Comparison of ENCODE assay signal across 7 mouse cellular contexts in genomic region chr4:153975292-153975662, GRCm38 (mm10). TPM values are rescaled to one million over a fixed set of nuclear protein-coding genes. Genes with fewer than 3 reads are reported as not detected.
DNase-seq lines count a peak whose midpoint lies in the region; ATAC-seq and TF ChIP-seq lines count a peak whose summit lies in the region.

No protein-coding gene starts in this region.

- H3K4me1 ChIP-seq in testis, adult 2 months (ENCODE audit: control insufficient read depth, insufficient read depth, low read length) = peaks cover 8% of the 10 kb centered on the region
- H3K4me1 ChIP-seq in erythroblast, embryonic 14.5 days (ENCODE audit: control insufficient read depth) = peaks cover 59% of the 10 kb centered on the region
- peaks cover 25% of the 10 kb centered on the region for H3K4me1 ChIP-seq in limb, embryonic 12.5 days (replicated peaks)
- H3K4me1 ChIP-seq in neural tube, embryonic 13.5 days (replicated peaks) = peaks cover 45% of the 10 kb centered on the region

- no peak for TF ChIP-seq POLR2A in testis, adult 2 months (IDR thresholded peaks at IDR 0.05; ENCODE audit: control insufficient read depth, low read depth, low read length)

- no peaks in the 10 kb centered on the region for H3K9me3 ChIP-seq in erythroblast, embryonic 14.5 days (ENCODE audit: control insufficient read depth, low read length)
- H3K9me3 ChIP-seq in limb, embryonic 12.5 days = no peaks in the 10 kb centered on the region
- no peaks in the 10 kb centered on the region for H3K9me3 ChIP-seq in neural tube, embryonic 13.5 days

- DNase-seq in testis, postnatal 14 days (ENCODE audit: low spot score) = no peak
- DNase-seq in cerebellum, postnatal 10 days = no peak
- no peak for DNase-seq in frontal cortex, postnatal 10 days (ENCODE audit: low spot score in 2 of 2)

- H3K36me3 ChIP-seq in testis, adult 2 months (ENCODE audit: control insufficient read depth, insufficient read depth, low read length) = no peaks in the 10 kb centered on the region; the same call in 1 of the 2 replicates
- H3K36me3 ChIP-seq in erythroblast, embryonic 14.5 days (ENCODE audit: control insufficient read depth) = peaks cover 56% of the 10 kb centered on the region
- peaks cover 37% of the 10 kb centered on the region for H3K36me3 ChIP-seq in limb, embryonic 12.5 days
- peaks cover 35% of the 10 kb centered on the region for H3K36me3 ChIP-seq in neural tube, embryonic 13.5 days

- H3K27ac ChIP-seq in testis, adult 2 months (ENCODE audit: control insufficient read depth, insufficient read depth, low read depth, low read length) = peak overlapping the region; percentile 50
- peak overlapping the region; percentile 56 for H3K27ac ChIP-seq in limb, embryonic 12.5 days
- H3K27ac ChIP-seq in neural tube, embryonic 13.5 days (replicated peaks) = peak overlapping the region; percentile 82

- peak overlapping the region; percentile 93 for H3K4me3 ChIP-seq in testis, adult 2 months (ENCODE audit: control insufficient read depth, low read depth, low read length)
- H3K4me3 ChIP-seq in erythroblast, embryonic 14.5 days (replicated peaks) = peak overlapping the region; percentile 92
- H3K4me3 ChIP-seq in limb, embryonic 12.5 days (replicated peaks) = peak overlapping the region; percentile 90
- H3K4me3 ChIP-seq in neural tube, embryonic 13.5 days = peak overlapping the region; percentile 95

- peak overlapping the region; percentile 83 for H3K9ac ChIP-seq in limb, embryonic 12.5 days (replicated peaks)
- H3K9ac ChIP-seq in neural tube, embryonic 13.5 days = peak overlapping the region; percentile 93

- ATAC-seq in limb, embryonic 12.5 days (ENCODE audit: insufficient number of reproducible peaks, insufficient read depth, low FRiP score, low TSS enrichment, low read depth) = peak; percentile 46; the same call in 1 of the 2 replicates
- peak; percentile 76 for ATAC-seq in neural tube, embryonic 13.5 days (ENCODE audit: low read depth)

- WGBS in limb, embryonic 12.5 days = 2% methylated on average over 33 of the region's 33 CpGs
- under 1% methylated on average over 33 of the region's 33 CpGs for WGBS in neural tube, embryonic 13.5 days

- H3K4me2 ChIP-seq in limb, embryonic 12.5 days = peak overlapping the region; percentile 93
- H3K4me2 ChIP-seq in neural tube, embryonic 13.5 days = peak overlapping the region; percentile 97

- no peaks in the 10 kb centered on the region for H3K27me3 ChIP-seq in testis, adult 2 months (ENCODE audit: control insufficient read depth, insufficient read depth, low read length)
- H3K27me3 ChIP-seq in erythroblast, embryonic 14.5 days (ENCODE audit: control insufficient read depth) = no peaks in the 10 kb centered on the region
- no peaks in the 10 kb centered on the region for H3K27me3 ChIP-seq in limb, embryonic 12.5 days
- H3K27me3 ChIP-seq in neural tube, embryonic 13.5 days = no peaks in the 10 kb centered on the region

- no peak for TF ChIP-seq CTCF in testis, adult 2 months (IDR thresholded peaks at IDR 0.05; ENCODE audit: control insufficient read depth, insufficient read depth, insufficient replicate concordance, low read depth, low read length)

RNA-seq across cellular contexts. Expression of gene Cep104, which starts 0.3 kb away (rescaled TPM):
- 43.4 and 46.6 TPM in 2 replicates for polyA plus RNA-seq in testis, adult 2 months (2012; rRNA removed)
- polyA plus RNA-seq in erythroblast, embryonic 14.5 days (2012) = 1.2 and 1.3 TPM in 2 replicates
- 20.4 and 21.0 TPM in 2 replicates for polyA plus RNA-seq in limb, embryonic 12.5 days (2016; fragmentation: Nextera tagmentation; extraction: Ambion mirVana)
- polyA plus RNA-seq in neural tube, embryonic 13.5 days (2015; fragmentation: Nextera tagmentation; extraction: Ambion mirVana) = 16.4 and 19.8 TPM in 2 replicates

RNA-seq across cellular contexts. Expression of gene Dffb, which starts 0.4 kb away (rescaled TPM):
- polyA plus RNA-seq in testis, adult 2 months (2012; rRNA removed) = 4.6 and 4.7 TPM in 2 replicates
- polyA plus RNA-seq in erythroblast, embryonic 14.5 days (2012) = 0.75 and 2.1 TPM in 2 replicates
- 14.9 and 15.9 TPM in 2 replicates for polyA plus RNA-seq in limb, embryonic 12.5 days (2016; fragmentation: Nextera tagmentation; extraction: Ambion mirVana)
- polyA plus RNA-seq in neural tube, embryonic 13.5 days (2015; fragmentation: Nextera tagmentation; extraction: Ambion mirVana) = 10.9 and 12.8 TPM in 2 replicates

RNA-seq across cellular contexts. Expression of gene A430005L14Rik, which starts 18.2 kb away (rescaled TPM):
- 76.8 and 87.1 TPM in 2 replicates for polyA plus RNA-seq in testis, adult 2 months (2012; rRNA removed)
- 30.6 and 35.2 TPM in 2 replicates for polyA plus RNA-seq in erythroblast, embryonic 14.5 days (2012)
- 105 and 116 TPM in 2 replicates for polyA plus RNA-seq in limb, embryonic 12.5 days (2016; fragmentation: Nextera tagmentation; extraction: Ambion mirVana)
- 60.9 and 61.5 TPM in 2 replicates for polyA plus RNA-seq in neural tube, embryonic 13.5 days (2015; fragmentation: Nextera tagmentation; extraction: Ambion mirVana)

RNA-seq across cellular contexts. Expression of gene Lrrc47, which starts 36.3 kb away (rescaled TPM):
- 55.1 and 58.8 TPM in 2 replicates for polyA plus RNA-seq in testis, adult 2 months (2012; rRNA removed)
- 10.4 and 11.2 TPM in 2 replicates for polyA plus RNA-seq in erythroblast, embryonic 14.5 days (2012)
- 34.4 and 37.8 TPM in 2 replicates for polyA plus RNA-seq in limb, embryonic 12.5 days (2016; fragmentation: Nextera tagmentation; extraction: Ambion mirVana)
- 24.0 and 25.2 TPM in 2 replicates for polyA plus RNA-seq in neural tube, embryonic 13.5 days (2015; fragmentation: Nextera tagmentation; extraction: Ambion mirVana)

RNA-seq across cellular contexts. Expression of gene Smim1, which starts 50.8 kb away (rescaled TPM):
- 39.8 and 41.1 TPM in 2 replicates for polyA plus RNA-seq in testis, adult 2 months (2012; rRNA removed)
- polyA plus RNA-seq in erythroblast, embryonic 14.5 days (2012) = 35.8 and 57.8 TPM in 2 replicates
- polyA plus RNA-seq in limb, embryonic 12.5 days (2016; fragmentation: Nextera tagmentation; extraction: Ambion mirVana) = 6.3 and 8.1 TPM in 2 replicates
- polyA plus RNA-seq in neural tube, embryonic 13.5 days (2015; fragmentation: Nextera tagmentation; extraction: Ambion mirVana) = 7.8 and 9.3 TPM in 2 replicates
